Mouse (Mus musculus) hindbrain, embryonic 11.5 days (tissue): ENCODE measurements around the gene Tmem59l. TPM values are rescaled to one million over a fixed set of nuclear protein-coding genes. Genes with fewer than 3 reads are reported as not detected.

ENCODE experiments used
- ATAC-seq: fragments of 200-750 bp; cut with Nextera tagmentation; 2 replicates; pipeline ENCODE4 v1.8.0; 2017; ENCODE audit warnings: mild to moderate bottlenecking, moderate TSS enrichment, moderate library complexity; ENCODE audit not compliant: low FRiP score
- DNase-seq: peaks from one replicate; pipeline ENCODE4 v3.0.0-alpha.2; 2015; ENCODE audit warnings: low spot score
- H3K27ac ChIP-seq: fragments of 300-500 bp; sonication (generic); 2 replicates; pipeline ENCODE4 v1.5.1; 2014; ENCODE audit warnings: mild to moderate bottlenecking, low read depth, low read length
- H3K27me3 ChIP-seq: fragments of 300-500 bp; sonication (generic); 2 replicates; pipeline ENCODE4 v1.6.1; 2014; ENCODE audit warnings: mild to moderate bottlenecking, low read length, moderate library complexity, mixed read lengths; ENCODE audit not compliant: control insufficient read depth, insufficient read depth
- H3K36me3 ChIP-seq: fragments of 300-500 bp; sonication (generic); 2 replicates; pipeline ENCODE4 v1.6.1; 2014; ENCODE audit warnings: mild to moderate bottlenecking, low read length, moderate library complexity, mixed read lengths; ENCODE audit not compliant: control insufficient read depth, insufficient read depth
- H3K4me1 ChIP-seq: fragments of 300-500 bp; sonication (generic); replicated peaks from 2 replicates; pipeline ENCODE4 v1.6.1; 2014; ENCODE audit warnings: low read length, mixed read lengths; ENCODE audit not compliant: control insufficient read depth, insufficient read depth
- H3K4me2 ChIP-seq: fragments of 300-500 bp; sonication (generic); replicated peaks from 2 replicates; pipeline ENCODE4 v1.6.1; 2014; ENCODE audit warnings: mild to moderate bottlenecking, low read depth, low read length
- H3K4me3 ChIP-seq: fragments of 300-500 bp; sonication (generic); 2 replicates; pipeline ENCODE4 v1.5.1; 2014; ENCODE audit warnings: low read depth, low read length
- H3K9ac ChIP-seq: fragments of 300-500 bp; sonication (generic); 2 replicates; pipeline ENCODE4 v1.6.1; 2014; ENCODE audit warnings: low read depth, low read length
- H3K9me3 ChIP-seq: fragments of 300-500 bp; sonication (generic); 2 replicates; pipeline ENCODE4 v1.6.1; 2016; ENCODE audit warnings: low read length; ENCODE audit not compliant: control insufficient read depth
- WGBS: fragments of 180-500 bp; shearing (Covaris S2); extraction: QIAGEN DNeasy Blood & Tissue Kit; methylation state at CpG from one replicate; pipeline ENCODE4 v1.1.7; 2014; 5-methylcytosine and 5-hydroxymethylcytosine counted together
- polyA plus RNA-seq: library from polyadenylated mRNA; unstranded; fragments of >200 nt; fragmentation: Nextera tagmentation; extraction: Ambion mirVana; gene quantifications from 2 replicates; pipeline ENCODE4 v1.2.1, GENCODE M21; 2014

Gene Tmem59l
- polyA plus RNA-seq, 1 experiment from 2014 or later, result 15.6 TPM

DNA sequence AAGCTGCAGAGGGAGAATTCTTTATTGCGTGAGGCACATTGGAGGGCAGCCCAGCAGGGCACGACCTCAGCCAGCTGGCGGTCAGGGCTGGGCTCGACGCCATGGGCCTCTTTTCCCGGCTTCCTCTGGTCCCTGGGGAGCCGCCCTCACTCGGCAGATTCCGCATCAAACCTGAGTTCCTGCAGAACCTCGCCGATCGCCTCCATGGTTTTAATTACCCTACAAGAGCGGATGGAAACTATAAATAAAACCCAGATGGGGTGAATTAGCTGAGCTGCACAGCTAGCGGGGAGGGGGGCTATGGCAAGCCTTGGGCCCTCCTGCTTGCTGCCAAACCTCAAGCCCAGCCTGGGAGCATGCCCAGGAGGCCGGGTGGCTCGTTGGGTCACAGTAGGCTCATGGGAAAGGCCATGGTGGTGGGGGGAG, 17.1 kb upstream of the Tmem59l start:
- peaks cover 10% of the 10 kb centered on the region for H3K36me3 ChIP-seq
- no peak for ATAC-seq
- H3K27ac ChIP-seq, result no peak overlapping the region
- H3K4me2 ChIP-seq, result no peak overlapping the region
- peaks cover 14% of the 10 kb centered on the region for H3K4me1 ChIP-seq
- DNase-seq, result peak; percentile 33
- H3K9me3 ChIP-seq, result no peaks in the 10 kb centered on the region
- 59% methylated on average over 16 of the region's 16 CpGs for WGBS
- H3K27me3 ChIP-seq, result peaks cover 45% of the 10 kb centered on the region
- no peak overlapping the region for H3K4me3 ChIP-seq
- H3K9ac ChIP-seq, result 0 out of 2 replicates have a peak overlapping the region, but pooled peaks have one; percentile 2

DNA sequence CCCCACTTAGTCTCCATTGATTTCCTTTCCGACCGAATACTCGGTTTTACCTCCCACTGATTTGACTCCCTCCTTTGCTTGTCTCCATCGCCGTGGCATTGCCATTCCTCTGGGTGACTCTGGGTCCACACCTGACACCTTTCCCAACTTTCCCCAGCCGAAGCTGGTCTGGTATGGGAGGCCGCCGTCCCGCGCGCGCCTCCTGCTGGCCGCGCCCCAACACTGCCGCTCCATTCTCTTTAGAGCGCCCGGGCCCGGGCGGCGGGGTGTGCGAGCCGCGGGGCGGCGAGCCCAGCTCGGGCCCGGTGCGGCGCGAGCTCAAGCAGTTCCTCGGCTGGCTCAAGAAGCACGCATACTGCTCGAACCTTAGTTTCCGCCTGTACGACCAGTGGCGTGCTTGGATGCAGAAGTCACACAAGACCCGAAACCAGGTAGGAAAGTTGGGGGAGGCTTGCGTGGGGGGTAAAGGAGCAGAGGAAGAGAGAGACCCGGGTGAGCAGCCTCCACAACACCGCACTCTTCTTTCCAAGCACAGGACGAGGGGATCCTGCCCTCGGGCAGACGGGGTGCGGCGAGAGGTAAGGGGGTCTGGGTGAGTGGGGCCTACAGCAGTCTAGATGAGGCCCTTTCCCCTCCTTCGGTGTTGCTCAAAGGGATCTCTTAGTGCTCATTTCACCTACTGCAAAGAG, 16.0 kb upstream of the Tmem59l start:
- Histone ChIP-seq H3K9me3 (no peaks in the 10 kb centered on the region), H3K9ac (no peak overlapping the region), H3K4me2 (no peak overlapping the region), H3K4me3 (no peak overlapping the region), H3K4me1 (peaks cover 9% of the 10 kb centered on the region), H3K27ac (no peak overlapping the region), H3K36me3 (peaks cover 7% of the 10 kb centered on the region), H3K27me3 (peaks cover 56% of the 10 kb centered on the region)
- ATAC-seq (no peak), DNase-seq (peak; percentile 87)
- WGBS, result 12% methylated on average over 46 of the region's 46 CpGs

- ATAC-seq (no peak), DNase-seq (no peak)
- Histone ChIP-seq H3K27ac (no peak overlapping the region), H3K4me2 (no peak overlapping the region), H3K9ac (no peak overlapping the region), H3K9me3 (no peaks in the 10 kb centered on the region), H3K4me3 (no peak overlapping the region), H3K4me1 (peaks cover 9% of the 10 kb centered on the region), H3K36me3 (peaks cover 4% of the 10 kb centered on the region; the same call in 1 of the 2 replicates), H3K27me3 (peaks cover 59% of the 10 kb centered on the region)
- 31% methylated on average over 12 of the region's 12 CpGs for WGBS
Measured at GRCm38 (mm10) chr8:70502540-70502939, 15.4 kb upstream of the Tmem59l start.

DNA sequence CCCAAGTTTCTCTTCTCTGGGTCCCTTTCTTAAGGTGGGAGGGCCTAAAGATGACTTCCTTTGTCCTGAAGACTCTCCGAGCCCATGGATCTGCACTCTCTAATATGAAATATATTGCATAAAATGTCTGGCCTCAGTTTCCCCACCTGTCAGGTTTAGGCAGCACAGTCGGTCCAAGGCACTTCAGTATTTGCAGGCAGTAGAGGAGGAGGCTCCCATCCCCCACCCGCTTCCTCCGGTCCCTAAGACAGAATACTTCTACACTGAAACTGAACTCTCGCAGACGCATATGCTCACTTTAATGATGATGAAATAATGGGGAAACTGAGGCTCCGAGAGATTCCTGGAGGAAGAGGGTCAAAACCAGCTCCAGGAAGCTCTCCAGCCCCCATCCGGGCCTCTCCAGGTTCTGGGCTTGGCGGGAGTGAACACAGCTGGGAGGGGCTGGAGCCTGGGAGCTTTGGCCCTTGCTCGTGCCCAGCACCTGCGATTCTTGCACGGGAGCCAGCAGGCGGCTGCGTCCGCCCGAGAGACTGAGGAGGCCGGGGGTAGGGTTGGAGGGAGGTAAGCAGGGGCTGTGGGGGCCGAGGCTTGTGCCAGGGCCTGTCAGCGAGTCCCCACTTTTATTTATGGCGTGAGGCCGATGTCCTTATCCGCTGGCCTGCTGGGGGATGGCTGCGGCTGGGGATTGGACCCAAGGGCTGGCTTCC, 14.8 kb upstream of the Tmem59l start:
- H3K9ac ChIP-seq, result no peak overlapping the region

DNA sequence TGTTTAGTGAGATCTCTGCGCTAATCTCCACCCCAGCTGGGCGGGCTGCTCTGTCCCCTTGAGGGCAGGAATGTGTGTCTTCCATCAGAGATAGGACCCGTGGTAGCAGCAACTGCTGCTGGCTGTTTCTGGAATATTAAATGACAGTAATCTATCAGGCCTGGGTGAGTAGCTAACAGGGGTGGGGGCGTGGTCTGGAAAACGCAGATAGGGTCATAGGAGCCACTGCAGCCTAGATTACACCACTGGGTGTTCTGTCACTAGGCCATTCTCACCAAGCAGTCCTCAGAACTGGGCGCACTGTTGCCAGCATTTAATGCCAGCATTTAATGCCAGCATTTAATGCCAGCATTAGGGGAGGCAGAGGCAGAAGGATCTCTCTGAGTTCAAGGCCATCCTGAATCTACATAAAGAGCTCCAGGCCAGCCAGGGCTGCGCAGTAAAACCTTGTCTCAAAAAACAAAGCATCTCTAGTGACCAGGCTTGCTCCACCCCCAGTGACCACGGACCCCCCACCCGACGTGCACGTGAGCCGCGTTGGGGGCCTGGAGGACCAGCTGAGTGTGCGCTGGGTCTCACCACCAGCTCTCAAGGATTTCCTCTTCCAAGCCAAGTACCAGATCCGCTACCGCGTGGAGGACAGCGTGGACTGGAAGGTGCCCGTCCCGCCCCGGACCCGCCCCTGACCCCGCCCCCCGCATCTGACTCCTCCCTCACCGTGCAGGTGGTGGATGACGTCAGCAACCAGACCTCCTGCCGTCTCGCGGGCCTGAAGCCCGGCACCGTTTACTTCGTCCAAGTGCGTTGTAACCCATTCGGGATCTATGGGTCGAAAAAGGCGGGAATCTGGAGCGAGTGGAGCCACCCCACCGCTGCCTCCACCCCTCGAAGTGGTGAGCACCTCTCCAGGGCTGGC, 13.5 kb upstream of the Tmem59l start:
- H3K4me2 ChIP-seq, result no peak overlapping the region; the same call in 1 of the 2 replicates
- H3K27me3 ChIP-seq, result peaks cover 78% of the 10 kb centered on the region
- H3K4me1 ChIP-seq, result peaks cover 6% of the 10 kb centered on the region
- WGBS, result 6% methylated on average over 39 of the region's 39 CpGs
- H3K4me3 ChIP-seq, result no peak overlapping the region
- DNase-seq, result no peak
- H3K27ac ChIP-seq, result no peak overlapping the region
- peaks cover 2% of the 10 kb centered on the region; the same call in 1 of the 2 replicates for H3K36me3 ChIP-seq
- no peaks in the 10 kb centered on the region for H3K9me3 ChIP-seq
- H3K9ac ChIP-seq, result no peak overlapping the region
- no peak for ATAC-seq

More for the DNA sequence above, 14.8 kb upstream of the Tmem59l start:
- Histone ChIP-seq H3K4me1 (peaks cover 9% of the 10 kb centered on the region), H3K36me3 (peaks cover 2% of the 10 kb centered on the region; the same call in 1 of the 2 replicates), H3K4me2 (no peak overlapping the region), H3K27ac (no peak overlapping the region), H3K27me3 (peaks cover 65% of the 10 kb centered on the region), H3K9me3 (no peaks in the 10 kb centered on the region), H3K4me3 (no peak overlapping the region)
- ATAC-seq (no peak), DNase-seq (no peak)
- 13% methylated on average over 23 of the region's 23 CpGs for WGBS

DNA sequence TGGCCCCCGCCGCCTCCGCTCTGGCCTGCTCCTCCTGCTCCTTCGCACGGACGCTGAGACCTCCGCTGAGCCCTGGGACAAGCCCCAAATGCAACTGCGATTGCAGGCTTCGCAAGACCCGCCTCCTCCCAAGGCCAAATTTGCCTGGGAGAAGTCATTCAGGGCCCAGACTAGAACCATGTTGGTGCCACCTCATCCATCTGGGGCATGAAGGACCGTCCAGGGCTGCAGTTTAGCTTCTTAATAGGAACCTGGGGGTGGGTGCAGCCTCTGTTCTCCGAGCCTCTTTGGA, 8.6 kb upstream of the Tmem59l start:
- Histone ChIP-seq H3K36me3 (no peaks in the 10 kb centered on the region), H3K27me3 (peaks cover 96% of the 10 kb centered on the region), H3K4me3 (no peak overlapping the region), H3K4me1 (peaks cover 7% of the 10 kb centered on the region), H3K4me2 (no peak overlapping the region), H3K9ac (no peak overlapping the region), H3K9me3 (no peaks in the 10 kb centered on the region), H3K27ac (no peak overlapping the region)
- DNase-seq (peak; percentile 32), ATAC-seq (no peak)
- 6% methylated on average over 12 of the region's 12 CpGs for WGBS

DNA sequence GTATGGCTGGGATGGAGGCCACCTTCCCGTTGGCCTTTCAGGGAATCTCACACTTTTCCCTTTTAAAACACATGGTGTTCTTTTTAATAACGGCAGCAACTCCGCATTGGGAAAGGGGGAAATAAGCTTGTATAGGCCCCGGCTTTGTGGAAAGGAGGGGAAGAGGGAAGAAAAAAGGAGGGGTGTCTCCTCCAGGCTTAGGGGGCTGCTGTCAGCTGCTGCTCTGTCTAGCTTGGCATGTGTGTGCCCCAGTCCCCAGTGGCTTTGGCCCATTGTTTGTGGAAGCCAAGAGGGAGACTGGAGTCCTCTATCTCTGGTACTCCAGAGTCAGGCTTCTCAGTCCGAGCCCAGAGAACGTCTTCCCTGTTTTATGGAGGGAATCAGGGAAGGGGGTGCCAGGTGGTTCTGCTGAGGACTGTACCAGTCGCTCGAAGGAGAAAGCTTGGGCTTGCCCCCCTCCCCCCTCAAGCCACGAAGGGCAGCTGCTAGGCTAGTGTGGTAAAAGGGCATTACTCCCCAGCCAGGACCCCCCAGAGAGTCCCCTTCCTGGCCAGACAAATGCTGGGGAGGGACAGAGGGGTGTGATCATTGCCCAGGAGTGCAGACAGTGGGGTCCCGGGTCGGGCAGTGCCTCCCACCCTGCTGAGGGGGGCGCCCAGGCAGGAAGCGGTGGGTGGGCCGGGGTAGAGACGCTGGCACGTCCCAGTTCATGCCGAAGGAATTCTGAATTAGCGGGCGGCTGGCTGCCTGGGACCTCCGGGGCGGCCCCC, 8.0 kb upstream of the Tmem59l start:
- Histone ChIP-seq H3K27ac (no peak overlapping the region), H3K36me3 (no peaks in the 10 kb centered on the region), H3K4me3 (peak overlapping the region; percentile 8; the same call in 1 of the 2 replicates), H3K4me2 (no peak overlapping the region), H3K9ac (no peak overlapping the region), H3K9me3 (no peaks in the 10 kb centered on the region), H3K4me1 (peaks cover 7% of the 10 kb centered on the region), H3K27me3 (peaks cover 96% of the 10 kb centered on the region)
- ATAC-seq (no peak), DNase-seq (peak; percentile 44)
- 2% methylated on average over 21 of the region's 21 CpGs for WGBS

- DNase-seq (peak; percentile 48), ATAC-seq (no peak)
- Histone ChIP-seq H3K27me3 (peaks cover 96% of the 10 kb centered on the region), H3K36me3 (no peaks in the 10 kb centered on the region), H3K9ac (no peak overlapping the region), H3K27ac (no peak overlapping the region), H3K4me2 (no peak overlapping the region), H3K9me3 (no peaks in the 10 kb centered on the region), H3K4me1 (peaks cover 11% of the 10 kb centered on the region), H3K4me3 (peak overlapping the region; percentile 27; the same call in 1 of the 2 replicates)
- 3% methylated on average over 28 of the region's 28 CpGs for WGBS
Measured at GRCm38 (mm10) chr8:70494416-70494945, 7.3 kb upstream of the Tmem59l start.
